Mouse (Mus musculus): ENCODE measurements around the gene Jag2. TPM values are rescaled to one million over a fixed set of nuclear protein-coding genes. Genes with fewer than 3 reads are reported as not detected.

The Jag2 gene
- total RNA-seq, 2 experiments from 2014 or later, result 60.2 to 61.2 TPM

Small RNA genes lying within 50 kb of the gene (microRNA-seq; reads per million reads assigned to microRNA genes)
- 1.3 to 2.4 reads per million in 2 experiments for gene Mir6941

Other genes starting within 250 kb of the Jag2 start
- 100 to 1,000 TPM; 223 to 225 TPM for gene Cep170b, start 209.3 kb downstream of the Jag2 start, total RNA-seq (2021)
- gene Pld4, start 169.1 kb downstream of the Jag2 start, total RNA-seq (2021), result 10 to 100 TPM in 1 of 2 experiments, 1 to 10 TPM in 1; 9.8 to 11.4 TPM
- gene Ahnak2, start 127.1 kb downstream of the Jag2 start, total RNA-seq (2021), result 1 to 10 TPM; 8.4 to 8.8 TPM
- 10 to 100 TPM; 16.7 to 17.0 TPM for gene Clba1, start 120.8 kb downstream of the Jag2 start, total RNA-seq (2021)
- 1 to 10 TPM; 9.7 to 9.8 TPM for gene Cdca4, start 100.4 kb downstream of the Jag2 start, total RNA-seq (2021)
- gene Gpr132, start 61.5 kb downstream of the Jag2 start, total RNA-seq (2021), result not detected
- gene Nudt14, start 12.3 kb upstream of the Jag2 start, total RNA-seq (2021), result 10 to 100 TPM in 1 of 2 experiments, 1 to 10 TPM in 1; 9.5 to 11.0 TPM
- gene Btbd6, start 46.7 kb upstream of the Jag2 start, total RNA-seq (2021), result 10 to 100 TPM; 54.4 to 55.9 TPM
- 10 to 100 TPM; 49.0 to 51.1 TPM for gene Brf1, start 70.9 kb upstream of the Jag2 start, total RNA-seq (2021)
- gene Pacs2, start 84.7 kb upstream of the Jag2 start, total RNA-seq (2021), result 10 to 100 TPM; 86.6 to 97.6 TPM
- gene Tex22, start 144.7 kb upstream of the Jag2 start, total RNA-seq (2021), result under 1 TPM in 1 of 2 experiments, not detected in 1; 0.31 TPM
- 10 to 100 TPM; 92.7 to 95.9 TPM for gene Mta1, start 168.5 kb upstream of the Jag2 start, total RNA-seq (2021)
- 100 to 1,000 TPM; 199 to 200 TPM for gene Crip2, start 210.5 kb upstream of the Jag2 start, total RNA-seq (2021)
- gene Crip1, start 216.5 kb upstream of the Jag2 start, total RNA-seq (2021), result 10 to 100 TPM; 12.7 to 13.0 TPM
- 1 to 10 TPM; 1.7 to 1.8 TPM for gene Tedc1, start 226.6 kb upstream of the Jag2 start, total RNA-seq (2021)

All from left cerebral cortex, postnatal 14 days (tissue).